Mouse (Mus musculus): Measurements from ENCODE around the gene Isg20. TPM values are rescaled to one million over a fixed set of nuclear protein-coding genes. Genes with fewer than 3 reads are reported as not detected.

The Isg20 gene
- polyA plus RNA-seq, 1 experiment from 2014 or later = 29.8 TPM

- CTCF ChIA-PET = interaction anchor here (3.1 kb wide), 1 partner anchor 9 kb away, joined by 12 read pairs; no protein-coding TSS in a partner anchor
- in situ Hi-C loops (cut with MboI; ENCODE audit: low pct_unique_long_range_greater_than_20kb) = loop anchor here (5.0 to 10.0 kb wide), 3 partner anchors 322 to 550 kb away; partner anchors contain the start of gene Polg
- POLR2A ChIA-PET = no interaction called here
- ATAC-seq (peak; percentile 63), DNase-seq (ENCODE audit: low read depth, low spot score) (peak; percentile 49)
- H3K27me3 ChIP-seq = no peaks in the 10 kb centered on the region
- TF ChIP-seq CTCF (IDR thresholded peaks at IDR 0.05) = no peak
Measured at GRCm38 (mm10) chr7:78914896-78915510, 1.8 kb downstream of the Isg20 start.

DNA sequence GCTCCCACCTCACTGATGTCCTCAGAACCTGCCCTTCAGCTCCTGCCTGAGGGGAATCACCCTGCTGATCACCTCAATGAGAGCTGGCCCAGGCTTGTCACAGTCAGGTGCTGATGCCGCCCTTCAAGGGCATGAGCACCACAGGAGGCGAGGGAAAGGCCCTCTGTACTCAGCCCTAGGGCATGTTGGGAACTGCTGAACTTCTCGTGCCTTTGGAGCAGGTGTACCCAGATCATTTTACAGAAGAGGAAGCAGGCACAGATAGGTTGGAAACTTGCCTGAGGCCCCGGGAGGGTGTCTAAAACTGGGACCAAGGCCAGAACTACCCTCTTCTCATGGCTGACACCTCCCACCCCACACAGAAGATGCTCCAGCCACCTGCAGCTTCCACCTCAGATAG, 5.5 kb downstream of the Isg20 start:
- no peak for DNase-seq (ENCODE audit: low read depth, low spot score)
- ChIA-PET CTCF (no interaction called here), POLR2A (no interaction called here)
- H3K27me3 ChIP-seq = no peaks in the 10 kb centered on the region
- in situ Hi-C loops (cut with MboI; ENCODE audit: low pct_unique_long_range_greater_than_20kb) = loop anchor here (5.0 to 10.0 kb wide), 3 partner anchors 319 to 546 kb away; partner anchors contain the start of gene Polg
- ATAC-seq = no peak
- no peak for TF ChIP-seq CTCF (IDR thresholded peaks at IDR 0.05)

GRCm38 (mm10) chr7:78922506-78922905, 9.3 kb downstream of the Isg20 start:
- no peaks in the 10 kb centered on the region for H3K27me3 ChIP-seq
- in situ Hi-C loops (cut with MboI; ENCODE audit: low pct_unique_long_range_greater_than_20kb) = loop anchor here (5.0 kb wide), 1 partner anchor 160 kb away; no protein-coding TSS in a partner anchor
- DNase-seq (ENCODE audit: low read depth, low spot score) (no peak), ATAC-seq (peak; percentile 56)
- POLR2A ChIA-PET = interaction anchor here (1.4 kb wide), 1 partner anchor 225 kb away, joined by 4 read pairs; no protein-coding TSS in a partner anchor
- TF ChIP-seq CTCF (IDR thresholded peaks at IDR 0.05) = no peak
- CTCF ChIA-PET = interaction anchor here (0.8 to 2.4 kb wide), 2 partner anchors 159 to 324 kb away, joined by 3 to 14 read pairs; no protein-coding TSS in a partner anchor

DNA sequence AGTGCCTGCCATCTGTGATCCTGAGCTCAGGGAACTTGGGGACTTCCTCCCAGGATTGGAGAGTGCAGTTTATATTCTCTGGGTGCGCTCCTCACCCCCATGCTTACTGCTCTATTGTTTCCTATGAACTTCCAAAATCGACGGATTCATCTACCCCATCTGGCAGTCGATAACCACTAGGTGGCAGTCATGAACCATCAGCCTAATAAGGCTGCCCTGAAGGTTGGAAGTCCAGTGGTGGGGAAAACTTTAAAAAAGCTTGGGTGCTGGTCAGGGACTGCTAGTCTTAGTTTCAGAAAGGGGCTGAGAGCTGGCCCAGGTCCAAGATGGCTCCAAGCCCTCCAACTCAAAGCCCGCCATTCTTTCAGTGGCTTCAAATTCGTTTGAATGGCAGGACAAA, 11.1 kb downstream of the Isg20 start:
- DNase-seq (ENCODE audit: low read depth, low spot score) (no peak), ATAC-seq (peak; percentile 75)
- ChIA-PET CTCF (interaction anchor here (0.6 to 2.4 kb wide), 11 partner anchors 9 to 409 kb away, joined by 3 to 14 read pairs (median 4); partner anchors contain the start of gene Aen), POLR2A (interaction anchor here (0.6 kb wide), 1 partner anchor 8 kb away, joined by 4 read pairs; no protein-coding TSS in a partner anchor)
- in situ Hi-C loops (cut with MboI; ENCODE audit: low pct_unique_long_range_greater_than_20kb) = loop anchor here (5.0 kb wide), 1 partner anchor 158 kb away; no protein-coding TSS in a partner anchor
- no peaks in the 10 kb centered on the region for H3K27me3 ChIP-seq
- TF ChIP-seq CTCF (IDR thresholded peaks at IDR 0.05) = peak; percentile 84

- no peaks in the 10 kb centered on the region for H3K27me3 ChIP-seq
- DNase-seq (ENCODE audit: low read depth, low spot score) (no peak), ATAC-seq (no peak)
- POLR2A ChIA-PET = no interaction called here
- no peak for TF ChIP-seq CTCF (IDR thresholded peaks at IDR 0.05)
- in situ Hi-C loops (cut with MboI; ENCODE audit: low pct_unique_long_range_greater_than_20kb) = loop anchor here (5.0 kb wide), 1 partner anchor 158 kb away; no protein-coding TSS in a partner anchor
- CTCF ChIA-PET = interaction anchor here (0.6 to 2.4 kb wide), 11 partner anchors 10 to 408 kb away, joined by 3 to 14 read pairs (median 4); partner anchors contain the start of gene Aen
Measured at GRCm38 (mm10) chr7:78924796-78925195, 11.6 kb downstream of the Isg20 start.

- in situ Hi-C loops (cut with MboI; ENCODE audit: low pct_unique_long_range_greater_than_20kb) = no loop called here
Measured at GRCm38 (mm10) chr7:78925680-78926079, 12.5 kb downstream of the Isg20 start.

DNA sequence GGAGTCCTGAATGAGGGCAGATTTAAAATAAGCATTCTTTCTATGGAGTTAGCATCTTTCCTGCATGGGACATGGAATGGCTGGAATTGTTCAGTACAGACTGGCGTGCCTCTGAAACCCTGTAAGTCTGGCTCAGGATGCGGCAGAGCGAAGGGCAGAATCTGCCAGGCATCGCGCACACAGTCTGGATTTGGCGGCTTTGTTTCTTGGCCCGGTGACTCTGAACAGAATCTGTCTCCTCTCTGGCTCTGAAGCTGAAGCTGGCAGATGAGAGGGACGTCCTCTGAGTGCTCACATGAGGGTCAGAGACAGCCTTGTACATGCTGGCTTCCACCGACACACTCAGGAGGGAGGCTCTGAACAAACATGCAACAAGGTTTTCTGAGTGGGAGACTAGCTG, 12.9 kb downstream of the Isg20 start:
- TF ChIP-seq CTCF (IDR thresholded peaks at IDR 0.05) = no peak
- POLR2A ChIA-PET = interaction anchor here (0.6 kb wide), 1 partner anchor 150 kb away, joined by 3 read pairs; no protein-coding TSS in a partner anchor
- ATAC-seq = no peak
- CTCF ChIA-PET = interaction anchor here (0.9 kb wide), 1 partner anchor 154 kb away, joined by 3 read pairs; no protein-coding TSS in a partner anchor
- no peak for DNase-seq (ENCODE audit: low read depth, low spot score)
- in situ Hi-C loops (cut with MboI; ENCODE audit: low pct_unique_long_range_greater_than_20kb) = no loop called here
- H3K27me3 ChIP-seq = no peaks in the 10 kb centered on the region

More at GRCm38 (mm10) chr7:78925680-78926079, 12.5 kb downstream of the Isg20 start:
- ATAC-seq = no peak
- H3K27me3 ChIP-seq = no peaks in the 10 kb centered on the region
- ChIA-PET POLR2A (interaction anchor here (0.6 kb wide), 1 partner anchor 150 kb away, joined by 3 read pairs; no protein-coding TSS in a partner anchor), CTCF (interaction anchor here (0.9 to 2.1 kb wide), 4 partner anchors 29 to 215 kb away, joined by 3 to 8 read pairs (median 5); partner anchors contain the start of gene Aen)
- no peak for DNase-seq (ENCODE audit: low read depth, low spot score)
- TF ChIP-seq CTCF (IDR thresholded peaks at IDR 0.05) = no peak

GRCm38 (mm10) chr7:78927266-78927665, 14.0 kb downstream of the Isg20 start:
- no peaks in the 10 kb centered on the region for H3K27me3 ChIP-seq
- in situ Hi-C loops (cut with MboI; ENCODE audit: low pct_unique_long_range_greater_than_20kb) = no loop called here
- ChIA-PET POLR2A (interaction anchor here (0.7 kb wide), 1 partner anchor 1690 kb away, joined by 3 read pairs; no protein-coding TSS in a partner anchor), CTCF (interaction anchor here (1.9 kb wide), 1 partner anchor 17 kb away, joined by 5 read pairs; no protein-coding TSS in a partner anchor)
- ATAC-seq (no peak), DNase-seq (ENCODE audit: low read depth, low spot score) (no peak)
- TF ChIP-seq CTCF (IDR thresholded peaks at IDR 0.05) = no peak

DNA sequence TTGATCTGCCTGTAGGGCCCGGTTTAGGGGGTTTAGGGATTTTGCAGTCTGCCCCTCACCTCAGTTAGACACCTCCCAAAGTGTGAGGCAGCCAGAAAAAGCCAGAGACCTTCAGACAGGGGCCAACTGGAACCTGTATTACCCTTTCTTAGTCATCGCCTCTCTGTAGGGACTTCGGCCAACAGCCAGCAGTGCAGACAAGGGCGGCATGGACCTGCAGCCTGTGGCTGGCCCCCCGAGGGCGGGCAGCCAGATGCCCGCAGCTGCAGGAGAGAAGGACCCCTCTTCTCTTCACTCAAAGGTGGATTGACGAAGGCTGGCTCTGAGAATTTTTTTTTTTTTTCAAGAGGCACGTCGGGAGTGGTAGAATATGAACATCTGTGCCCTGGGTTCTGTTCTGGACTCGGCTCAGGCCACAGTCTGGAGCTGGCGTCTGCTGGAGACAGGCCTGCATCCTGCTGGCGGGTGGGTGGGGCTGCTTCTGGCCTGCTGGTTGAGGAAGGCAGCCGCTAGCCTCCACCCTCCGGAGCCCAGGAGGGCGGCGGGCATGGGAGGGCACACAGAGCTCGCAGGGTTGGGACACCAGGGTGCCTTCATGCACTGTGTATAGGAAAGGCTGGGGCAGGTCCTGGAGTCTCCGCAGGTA, 25.9 kb downstream of the Isg20 start:
- ChIA-PET CTCF (no interaction called here), POLR2A (no interaction called here)
- DNase-seq (ENCODE audit: low read depth, low spot score) (no peak), ATAC-seq (no peak)
- H3K27me3 ChIP-seq = peaks cover 32% of the 10 kb centered on the region
- in situ Hi-C loops (cut with MboI; ENCODE audit: low pct_unique_long_range_greater_than_20kb) = no loop called here
- TF ChIP-seq CTCF (IDR thresholded peaks at IDR 0.05) = no peak

- in situ Hi-C loops (cut with MboI; ENCODE audit: low pct_unique_long_range_greater_than_20kb) = no loop called here
- TF ChIP-seq CTCF (IDR thresholded peaks at IDR 0.05) = no peak
- CTCF ChIA-PET = no interaction called here
Measured at GRCm38 (mm10) chr7:78940971-78941370, 27.7 kb downstream of the Isg20 start.

More at GRCm38 (mm10) chr7:78940971-78941370, 27.7 kb downstream of the Isg20 start:
- ATAC-seq = no peak
- POLR2A ChIA-PET = no interaction called here
- H3K27me3 ChIP-seq = peaks cover 21% of the 10 kb centered on the region
- DNase-seq (ENCODE audit: low read depth, low spot score) = no peak
